ENCODE assay signal across 17 mouse cellular contexts in genomic region chr19:24985045-24985444, GRCm38 (mm10).
"Had no signal": no experiment of that assay in that cellular context is flagged by ENCODE, and none has a peak within 500 bp of the region (broad histone marks: within the 10 kb centered on the region; RNA-seq: fewer than 3 reads in every experiment).

No protein-coding gene starts in this region.

- DNase-seq: left cerebral cortex, postnatal 4 days; liver; liver, embryonic 13.5 days; liver, postnatal 0 days; lung, adult 18-20 months; lung, adult 2 months; lung, embryonic 14.5 days; lung, postnatal 10 days; lung, postnatal 14 days; lung, postnatal 36 days; lung, postnatal 4 days; midbrain, embryonic 14.5 days had no signal

- ATAC-seq: liver, embryonic 12.5 days; liver, postnatal 0 days; lung, postnatal 0 days; midbrain, embryonic 13.5 days; midbrain, embryonic 15.5 days; midbrain, embryonic 16.5 days had no signal
